Mouse (Mus musculus): ENCODE results near the gene Srprb.

GRCm38 (mm10) chr9:103153286-103153685 is 48.7 kb downstream of the Srprb start:
- TF ChIP-seq CTCF (conservative IDR thresholded peaks at IDR 0.05; ENCODE audit: low read length) (no peak), POU5F1 (IDR thresholded peaks at IDR 0.05; ENCODE audit: borderline replicate concordance, low read length) (no peak), NANOG (IDR thresholded peaks at IDR 0.05; ENCODE audit: borderline replicate concordance, low read length) (no peak)

All from E14TG2a.4 (cell line).